Mouse (Mus musculus): ENCODE results near the gene Prkag2.

DNA sequence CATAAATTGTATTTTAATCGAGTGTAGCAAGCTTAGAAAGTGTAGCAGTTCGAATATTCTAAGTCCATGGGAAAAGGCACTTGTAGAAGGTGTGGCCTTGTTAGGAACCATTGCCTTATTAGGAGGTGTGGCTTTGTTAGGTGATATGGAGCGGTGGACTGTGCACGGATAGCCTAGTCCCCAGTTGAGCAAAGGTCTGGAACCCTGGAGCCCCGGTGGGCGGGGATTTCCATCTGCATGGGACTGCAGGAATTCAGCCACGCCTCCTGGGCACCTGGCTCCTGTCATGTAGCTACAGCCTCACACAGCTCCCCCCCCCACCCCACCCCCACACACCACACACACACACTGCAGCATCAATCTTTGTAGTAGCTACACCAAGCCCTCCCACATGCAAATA is 46.3 kb upstream of the Prkag2 start:
- TF ChIP-seq CTCF (IDR thresholded peaks at IDR 0.05; ENCODE audit: insufficient read depth, low read length) (no peak), POLR2A (IDR thresholded peaks at IDR 0.05; ENCODE audit: borderline replicate concordance, extremely low read depth, low read depth, low read length) (no peak)
